Mouse (Mus musculus) brain, embryonic 14.5 days (tissue): ENCODE results near the gene Gpr173. TPM values are rescaled to one million over a fixed set of nuclear protein-coding genes. Genes with fewer than 3 reads are reported as not detected.

Source experiments
- DNase-seq: peaks from one replicate; pipeline ENCODE4 v3.0.0-alpha.2; 2011; ENCODE audit warnings: low read depth
- CTCF ChIP-seq: fragments of 200-500 bp; IDR thresholded peaks from 2 replicates; pipeline ENCODE4 v1.5.1; 2012; ENCODE audit warnings: inconsistent platforms, mild to moderate bottlenecking, moderate library complexity, borderline replicate concordance; ENCODE audit not compliant: insufficient read depth, insufficient read length; ENCODE audit errors: extremely low read depth
- POLR2A ChIP-seq: fragments of 200-500 bp; IDR thresholded peaks from 2 replicates; pipeline ENCODE4 v1.6.1; 2012; ENCODE audit warnings: mild to moderate bottlenecking, inconsistent platforms, borderline replicate concordance; ENCODE audit not compliant: poor library complexity, insufficient read depth, insufficient read length, severe bottlenecking; ENCODE audit errors: extremely low read depth
- polyA plus RNA-seq: library from polyadenylated mRNA; depleted of rRNA; stranded (reverse); fragments of >200 nt; gene quantifications from 2 replicates; pipeline ENCODE4 v1.2.3, GENCODE M21; 2012; rRNA removed

The Gpr173 gene
- polyA plus RNA-seq: 22.3 and 26.3 TPM in 2 replicates

- peak; percentile 94 for DNase-seq
- TF ChIP-seq POLR2A (peak; percentile 16; the same call in 1 of the 2 replicates), CTCF (no peak)
These were observed at the start of gene Gpr173 for GRCm38 (mm10) chrX:152368397-152369273. TSS of gene Gpr173 (minus strand) at chrX:152368704.

- no peak for DNase-seq
- no peak for TF ChIP-seq CTCF
- TF ChIP-seq POLR2A: no peak
These were observed 34.7 kb upstream of the Gpr173 start for GRCm38 (mm10) chrX:152403251-152403650.

DNA sequence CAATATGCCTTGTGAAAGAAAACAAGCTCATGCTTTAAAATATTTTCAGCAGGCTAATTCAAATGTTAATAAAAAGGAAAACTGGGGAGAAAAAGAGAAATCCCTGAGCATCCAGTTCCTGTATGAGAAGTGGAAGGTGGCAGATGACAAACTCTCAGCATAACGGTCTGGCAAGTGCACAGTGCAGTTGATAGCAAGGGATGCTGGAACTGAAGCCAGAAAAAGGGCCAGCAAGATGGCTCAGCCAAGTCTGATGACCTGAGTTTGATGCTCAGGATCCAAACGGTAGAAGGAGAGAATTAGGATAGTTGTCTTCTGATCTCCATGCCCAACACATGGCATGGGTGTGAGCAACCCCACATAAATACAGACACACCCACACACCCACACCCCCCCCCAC lies 31.6 kb upstream of the Gpr173 start:
- no peak for TF ChIP-seq POLR2A
- no peak for TF ChIP-seq CTCF
- no peak for DNase-seq

- peak; percentile 60 for DNase-seq
These were observed 479 bp downstream of the Gpr173 start for GRCm38 (mm10) chrX:152368054-152368396.

GRCm38 (mm10) chrX:152366418-152366817 lies 2.1 kb downstream of the Gpr173 start:
- peak; percentile 29 for DNase-seq
- TF ChIP-seq POLR2A: no peak
- no peak for TF ChIP-seq CTCF

More at GRCm38 (mm10) chrX:152368054-152368396, 479 bp downstream of the Gpr173 start:
- TF ChIP-seq POLR2A (no peak), CTCF (no peak)

- TF ChIP-seq POLR2A (no peak), CTCF (peak; percentile 51; the same call in 1 of the 2 replicates)
- DNase-seq: peak; percentile 76
These were observed 15.9 kb downstream of the Gpr173 start for GRCm38 (mm10) chrX:152352553-152353153.

GRCm38 (mm10) chrX:152347041-152347440 lies 21.5 kb downstream of the Gpr173 start:
- peak; percentile 31 for DNase-seq
- TF ChIP-seq POLR2A (no peak), CTCF (no peak)

- TF ChIP-seq POLR2A (no peak), CTCF (no peak)
- no peak for DNase-seq
These were observed 21.9 kb downstream of the Gpr173 start for GRCm38 (mm10) chrX:152346587-152346986.

DNA sequence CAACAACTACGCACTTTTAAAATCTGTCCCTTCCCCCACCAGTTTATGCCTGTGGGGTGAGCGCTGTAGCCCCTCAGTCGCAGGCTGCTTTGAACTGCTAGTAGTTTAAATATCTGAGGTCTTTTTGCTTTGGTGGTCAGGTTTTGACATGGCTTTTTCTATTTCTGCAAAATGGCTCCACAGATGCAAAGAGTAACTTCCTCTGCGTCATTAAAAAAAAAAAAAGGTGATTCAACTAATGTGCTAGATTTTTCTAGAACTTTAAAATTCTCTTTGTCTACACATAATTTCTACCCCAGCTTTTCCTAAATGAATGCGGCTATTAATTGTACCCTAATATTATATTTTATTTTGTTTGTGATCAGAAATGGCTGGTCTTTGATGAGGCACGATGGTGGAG lies 25.6 kb downstream of the Gpr173 start:
- no peak for TF ChIP-seq POLR2A
- TF ChIP-seq CTCF: no peak
- no peak for DNase-seq

GRCm38 (mm10) chrX:152342358-152342901 lies 26.1 kb downstream of the Gpr173 start, which contains the start of gene Tspyl2:
TSS of gene Tspyl2 (minus strand) at chrX:152342425.
- TF ChIP-seq CTCF: no peak
- TF ChIP-seq POLR2A: peak; percentile 61; the same call in 1 of the 2 replicates
- peak; percentile 99 for DNase-seq

DNA sequence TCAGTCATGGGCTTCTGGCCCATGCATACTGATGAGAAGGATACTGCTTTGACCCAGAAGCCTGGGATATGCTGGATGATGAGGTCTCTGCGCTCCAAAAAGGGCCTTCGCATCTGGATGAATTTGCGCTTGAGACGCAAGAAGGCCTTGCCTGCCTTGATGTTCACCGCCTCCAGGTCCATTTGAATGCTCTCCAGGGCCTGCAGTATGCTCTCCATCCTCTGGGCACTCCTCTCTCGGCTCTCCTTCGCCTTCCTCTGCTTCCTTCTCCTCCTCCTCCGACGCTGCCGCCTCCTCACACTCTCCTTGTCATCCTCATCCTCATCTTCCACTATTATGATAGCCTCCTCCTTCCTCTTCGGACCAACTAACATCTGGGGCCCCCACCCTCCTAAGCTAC lies 27.0 kb downstream of the Gpr173 start:
- 0 out of 2 replicates have a peak, but pooled peaks have one; percentile 7 for TF ChIP-seq CTCF
- no peak for TF ChIP-seq POLR2A
- DNase-seq: peak; percentile 31
